Mouse (Mus musculus) bone marrow, adult 2 months (tissue): Measurements from ENCODE around the gene Polh. TPM values are rescaled to one million over a fixed set of nuclear protein-coding genes. Genes with fewer than 3 reads are reported as not detected.

Experiments
- H3K27ac ChIP-seq: fragments of 200-500 bp; 2 replicates; pipeline ENCODE4 v1.5.1; 2012; ENCODE audit warnings: low read depth, mild to moderate bottlenecking, control low read depth, inconsistent platforms, low read length; ENCODE audit not compliant: control insufficient read depth, poor library complexity, insufficient read depth
- H3K4me1 ChIP-seq: fragments of 200-500 bp; 2 replicates; pipeline ENCODE4 v1.6.1; 2011; ENCODE audit warnings: low read length; ENCODE audit not compliant: control insufficient read depth, insufficient read depth
- H3K4me3 ChIP-seq: fragments of 200-500 bp; replicated peaks from 2 replicates; pipeline ENCODE3; 2011; ENCODE audit warnings: mild to moderate bottlenecking, low read depth, low read length, control low read depth; ENCODE audit not compliant: control insufficient read depth
- CTCF ChIP-seq: fragments of 200-500 bp; IDR thresholded peaks from 2 replicates; pipeline ENCODE4 v1.5.1; 2011; ENCODE audit warnings: low read length, control low read depth; ENCODE audit not compliant: control insufficient read depth, insufficient read depth
- POLR2A ChIP-seq: fragments of 200-500 bp; IDR thresholded peaks from 2 replicates; pipeline ENCODE4 v1.6.1; 2011; ENCODE audit warnings: low read depth, mild to moderate bottlenecking, control low read depth, low read length, borderline replicate concordance; ENCODE audit not compliant: control insufficient read depth
- WGBS: fragments of 180-500 bp; shearing (Covaris S2); methylation state at CpG from one replicate; pipeline ENCODE4 v1.1.7; 2018; 5-methylcytosine and 5-hydroxymethylcytosine counted together
- polyA plus RNA-seq: library from polyadenylated mRNA; stranded (reverse); fragments of >200 nt; gene quantifications from 2 replicates; pipeline ENCODE4 v1.2.4, GENCODE M21; 2011; ENCODE audit warnings: low replicate concordance; ENCODE audit not compliant: missing spikeins, insufficient read depth, insufficient read length

The Polh gene
- polyA plus RNA-seq, 1 experiment: 17.3 TPM

GRCm38 (mm10) chr17:46139872-46140271 lies 62.6 kb downstream of the Polh start:
- WGBS: 48% methylated on average over 3 of the region's 3 CpGs
- Histone ChIP-seq H3K4me1 (peaks cover 6% of the 10 kb centered on the region; the same call in 1 of the 2 replicates), H3K4me3 (no peak overlapping the region), H3K27ac (no peak overlapping the region)
- TF ChIP-seq POLR2A: no peak

GRCm38 (mm10) chr17:46138563-46139236 lies 63.7 kb downstream of the Polh start:
- 46% methylated on average over 8 of the region's 8 CpGs for WGBS
- peaks cover 6% of the 10 kb centered on the region; the same call in 1 of the 2 replicates for H3K4me1 ChIP-seq
- H3K4me3 ChIP-seq: no peak overlapping the region
- TF ChIP-seq CTCF (no peak), POLR2A (no peak)
- H3K27ac ChIP-seq: no peak overlapping the region

GRCm38 (mm10) chr17:46132862-46133261 lies 69.6 kb downstream of the Polh start:
- TF ChIP-seq POLR2A (no peak), CTCF (no peak)
- no peak overlapping the region for H3K27ac ChIP-seq
- H3K4me1 ChIP-seq: no peaks in the 10 kb centered on the region
- WGBS: 70% methylated on average over 8 of the region's 8 CpGs
- no peak overlapping the region for H3K4me3 ChIP-seq

GRCm38 (mm10) chr17:46132058-46132718 lies 70.3 kb downstream of the Polh start:
- Histone ChIP-seq H3K27ac (no peak overlapping the region), H3K4me1 (no peaks in the 10 kb centered on the region), H3K4me3 (no peak overlapping the region)
- TF ChIP-seq POLR2A: no peak
- TF ChIP-seq CTCF: peak; percentile 86
- 24% methylated on average over 12 of the region's 12 CpGs for WGBS

- 83% methylated on average over 13 of the region's 13 CpGs for WGBS
- Histone ChIP-seq H3K27ac (no peak overlapping the region), H3K4me3 (no peak overlapping the region), H3K4me1 (no peaks in the 10 kb centered on the region)
- TF ChIP-seq CTCF (no peak), POLR2A (no peak)
Observed at GRCm38 (mm10) chr17:46129741-46130498, 72.5 kb downstream of the Polh start.

- Histone ChIP-seq H3K4me1 (no peaks in the 10 kb centered on the region), H3K4me3 (no peak overlapping the region), H3K27ac (no peak overlapping the region)
- TF ChIP-seq POLR2A: no peak
- no peak for TF ChIP-seq CTCF
- 80% methylated on average over 6 of the region's 6 CpGs for WGBS
Observed at GRCm38 (mm10) chr17:46127814-46128493, 74.5 kb downstream of the Polh start.

GRCm38 (mm10) chr17:46126608-46127007 lies 75.8 kb downstream of the Polh start:
- WGBS: 88% methylated on average over 6 of the region's 6 CpGs
- TF ChIP-seq POLR2A (no peak), CTCF (no peak)
- Histone ChIP-seq H3K27ac (no peak overlapping the region), H3K4me3 (no peak overlapping the region), H3K4me1 (no peaks in the 10 kb centered on the region)

- Histone ChIP-seq H3K4me3 (no peak overlapping the region), H3K4me1 (no peaks in the 10 kb centered on the region), H3K27ac (no peak overlapping the region)
- 93% methylated on average over 12 of the region's 12 CpGs for WGBS
- TF ChIP-seq POLR2A (no peak), CTCF (no peak)
Observed at GRCm38 (mm10) chr17:46123953-46124700, 78.3 kb downstream of the Polh start.
